Mouse (Mus musculus) forebrain, embryonic 14.5 days (tissue): Measurements from ENCODE around the gene Rassf3. TPM values are rescaled to one million over a fixed set of nuclear protein-coding genes. Genes with fewer than 3 reads are reported as not detected.

Experiments
- ATAC-seq: fragments of 200-750 bp; cut with Nextera tagmentation; 2 replicates; pipeline ENCODE4 v1.8.0; 2017; ENCODE audit warnings: mild to moderate bottlenecking, moderate library complexity
- DNase-seq: peaks from one replicate; pipeline ENCODE4 v3.0.0-alpha.2; 2015; ENCODE audit warnings: low spot score
- H3K27ac ChIP-seq: fragments of 300-500 bp; sonication (generic); 2 replicates; pipeline ENCODE4 v1.5.1; 2014; ENCODE audit warnings: low read depth, mild to moderate bottlenecking, control low read depth, low read length, moderate library complexity
- H3K27me3 ChIP-seq: fragments of 300-500 bp; sonication (generic); replicated peaks from 2 replicates; pipeline ENCODE4 v1.6.1; 2014; ENCODE audit warnings: low read length, control low read depth, mixed read lengths; ENCODE audit not compliant: control insufficient read depth, insufficient read depth
- H3K36me3 ChIP-seq: fragments of 300-500 bp; sonication (generic); 2 replicates; pipeline ENCODE4 v1.6.1; 2014; ENCODE audit warnings: low read length, control low read depth; ENCODE audit not compliant: control insufficient read depth, insufficient read depth
- H3K4me1 ChIP-seq: fragments of 300-500 bp; sonication (generic); 2 replicates; pipeline ENCODE4 v1.6.1; 2014; ENCODE audit warnings: antibody characterized with exemption, low read length, control low read depth; ENCODE audit not compliant: control insufficient read depth, insufficient read depth
- H3K4me2 ChIP-seq: fragments of 300-500 bp; sonication (generic); 2 replicates; pipeline ENCODE4 v1.6.1; 2014; ENCODE audit warnings: mild to moderate bottlenecking, control low read depth, low read length
- H3K4me3 ChIP-seq: fragments of 300-500 bp; sonication (generic); 2 replicates; pipeline ENCODE4 v1.5.1; 2014; ENCODE audit warnings: low read depth, low read length, control low read depth
- H3K9ac ChIP-seq: fragments of 300-500 bp; sonication (generic); 2 replicates; pipeline ENCODE4 v1.6.1; 2014; ENCODE audit warnings: mild to moderate bottlenecking, low read length, control low read depth, moderate library complexity
- H3K9me3 ChIP-seq: fragments of 300-500 bp; sonication (generic); replicated peaks from 2 replicates; pipeline ENCODE4 v1.6.1; 2016; ENCODE audit warnings: low read length, control low read depth, mixed read lengths; ENCODE audit not compliant: control insufficient read depth
- WGBS: fragments of 180-500 bp; shearing (Covaris S2); extraction: QIAGEN DNeasy Blood & Tissue Kit; methylation state at CpG from one replicate; pipeline ENCODE4 v1.1.7; 2014; 5-methylcytosine and 5-hydroxymethylcytosine counted together
- polyA plus RNA-seq: library from polyadenylated mRNA; unstranded; fragments of >200 nt; fragmentation: Nextera tagmentation; extraction: Ambion mirVana; gene quantifications from 2 replicates; pipeline ENCODE4 v1.2.1, GENCODE M21; 2014

Gene Rassf3
- polyA plus RNA-seq, 1 experiment from 2014 or later = 4.4 TPM

DNA sequence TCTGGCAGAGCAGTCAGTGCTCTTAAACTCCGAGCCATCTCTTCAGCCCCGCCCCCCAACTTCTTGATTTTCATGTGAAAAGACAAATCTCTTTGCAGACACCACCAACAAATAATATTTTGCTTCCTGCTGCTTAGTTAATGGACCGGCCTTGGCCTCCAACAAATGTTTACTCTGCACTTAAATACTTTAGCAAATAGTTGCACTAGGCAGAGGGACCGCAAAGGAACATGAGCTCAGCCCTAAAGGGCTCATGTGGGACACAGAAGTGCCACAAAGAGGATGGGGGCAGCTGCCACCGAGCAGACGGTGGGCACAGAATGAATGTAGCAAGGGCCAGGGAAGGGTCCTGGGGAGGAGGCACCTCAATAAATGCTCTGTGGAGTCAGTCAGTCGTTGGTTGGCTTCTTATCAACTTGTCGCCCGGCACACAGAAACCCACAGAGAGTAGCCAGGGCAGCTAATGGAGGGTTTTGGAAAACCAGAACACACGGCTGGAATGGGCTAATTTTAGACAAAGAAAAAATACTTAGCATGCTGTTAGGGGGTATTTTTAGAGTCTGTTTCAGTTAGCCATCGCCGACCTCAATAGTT is 44.0 kb downstream of the Rassf3 start:
- peaks cover 9% of the 10 kb centered on the region; the same call in 1 of the 2 replicates for H3K4me1 ChIP-seq
- ATAC-seq = no peak
- WGBS = 49% methylated on average over 12 of the region's 12 CpGs
- no peak overlapping the region for H3K9ac ChIP-seq
- no peaks in the 10 kb centered on the region for H3K36me3 ChIP-seq
- no peak overlapping the region for H3K4me3 ChIP-seq
- no peaks in the 10 kb centered on the region for H3K9me3 ChIP-seq
- no peak for DNase-seq
- no peak overlapping the region for H3K4me2 ChIP-seq
- no peaks in the 10 kb centered on the region for H3K27me3 ChIP-seq
- no peak overlapping the region for H3K27ac ChIP-seq

DNA sequence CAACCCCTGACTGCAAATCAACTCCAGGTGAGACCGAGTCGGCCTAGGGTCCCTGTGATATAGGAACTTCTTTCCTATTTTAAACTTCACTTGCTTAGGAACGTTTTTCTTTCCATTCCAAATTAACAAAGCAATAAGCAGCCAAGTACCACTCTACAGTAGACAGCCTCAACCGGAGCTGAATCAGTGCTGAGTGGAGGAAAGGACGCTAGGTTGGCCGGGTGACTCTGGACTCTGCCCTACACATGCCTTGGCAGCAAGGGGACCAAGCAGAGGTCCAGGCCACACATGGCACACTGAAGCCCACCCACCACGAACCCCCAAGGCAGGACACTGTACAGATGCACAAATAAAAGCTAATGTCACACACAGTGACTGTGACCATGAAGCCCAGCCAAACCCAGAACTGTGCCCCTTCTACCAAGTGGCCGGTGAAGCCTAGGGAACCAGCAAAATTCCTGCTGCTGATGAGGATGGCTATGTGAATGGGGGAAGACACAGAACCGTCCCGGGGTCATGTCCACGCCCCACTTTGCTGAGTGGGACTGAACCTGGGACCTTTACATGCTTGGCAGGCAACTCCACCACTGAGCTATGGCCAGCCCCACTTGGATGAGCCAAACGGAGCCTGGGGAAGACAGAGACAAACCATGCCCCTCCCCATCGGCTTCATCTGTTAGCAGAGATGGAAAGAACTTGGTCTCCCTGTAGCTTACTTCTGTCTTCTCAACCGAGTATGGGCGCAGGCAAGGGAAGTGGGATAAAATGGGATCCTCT is 45.2 kb downstream of the Rassf3 start:
- Histone ChIP-seq H3K4me1 (peaks cover 9% of the 10 kb centered on the region; the same call in 1 of the 2 replicates), H3K27me3 (no peaks in the 10 kb centered on the region), H3K9ac (no peak overlapping the region), H3K4me2 (no peak overlapping the region), H3K9me3 (no peaks in the 10 kb centered on the region), H3K36me3 (no peaks in the 10 kb centered on the region), H3K27ac (no peak overlapping the region), H3K4me3 (no peak overlapping the region)
- ATAC-seq (no peak), DNase-seq (no peak)
- 85% methylated on average over 15 of the region's 15 CpGs for WGBS

DNA sequence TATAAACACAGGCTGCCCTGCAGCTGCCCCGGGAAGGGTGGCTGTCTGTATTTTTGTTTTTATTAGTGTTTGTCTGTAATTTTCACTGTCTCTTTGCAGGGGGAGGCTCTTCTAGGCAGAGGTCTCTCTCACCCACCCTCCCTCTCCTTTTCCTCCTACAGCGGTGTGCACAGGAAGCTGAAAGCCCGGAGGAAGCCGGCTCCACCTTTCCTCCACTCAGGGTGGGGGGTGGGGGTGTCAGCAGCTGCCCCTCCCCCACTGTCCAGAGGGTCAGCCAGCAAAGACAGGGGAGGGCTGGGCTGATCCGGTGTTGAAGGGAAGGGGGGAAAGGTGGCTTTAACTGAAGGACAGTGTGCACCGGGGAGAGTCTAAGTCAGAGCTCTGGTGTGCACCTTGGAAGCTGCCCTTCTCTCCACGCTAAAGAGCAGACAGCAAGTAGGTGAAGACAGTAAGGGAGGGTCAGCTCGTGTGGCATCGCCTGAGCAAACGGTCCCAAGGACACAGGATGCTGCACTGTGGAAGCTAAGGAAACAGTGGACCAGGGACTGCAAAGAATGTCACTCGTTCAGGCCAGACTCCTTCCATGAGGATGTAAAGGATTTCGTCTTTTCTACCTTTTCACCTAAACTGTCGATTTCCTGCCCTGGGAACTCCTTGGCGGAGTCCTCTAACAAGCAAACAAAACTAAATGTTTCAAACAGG is 46.0 kb downstream of the Rassf3 start:
- 32% methylated on average over 14 of the region's 14 CpGs for WGBS
- no peak overlapping the region for H3K9ac ChIP-seq
- ATAC-seq = 0 out of 2 replicates have a peak, but pooled peaks have one; percentile 13

DNA sequence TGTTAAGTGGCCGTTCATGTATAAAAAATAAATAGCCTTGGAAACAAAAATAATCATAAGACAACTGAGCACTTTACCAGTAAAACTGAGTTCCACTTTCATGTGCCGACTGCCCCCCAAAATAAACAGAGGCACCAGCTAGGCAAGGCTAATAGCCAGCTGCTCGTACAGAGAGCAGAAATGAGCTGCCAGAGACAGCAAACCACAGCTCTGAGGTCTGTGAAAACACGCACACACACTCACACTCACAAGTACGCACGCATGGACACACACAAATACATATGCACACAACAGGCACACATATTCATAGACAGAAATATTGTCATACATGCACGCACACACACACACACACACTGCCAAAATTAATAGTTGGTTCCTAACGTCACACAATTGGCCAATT is 46.6 kb downstream of the Rassf3 start:
- DNase-seq (no peak), ATAC-seq (no peak)
- Histone ChIP-seq H3K27ac (peak overlapping the region; percentile 21; the same call in 1 of the 2 replicates), H3K4me2 (no peak overlapping the region), H3K4me1 (peaks cover 9% of the 10 kb centered on the region; the same call in 1 of the 2 replicates), H3K27me3 (no peaks in the 10 kb centered on the region), H3K9me3 (no peaks in the 10 kb centered on the region), H3K9ac (no peak overlapping the region), H3K4me3 (no peak overlapping the region), H3K36me3 (no peaks in the 10 kb centered on the region)
- WGBS = 49% methylated on average over 8 of the region's 8 CpGs

More for the DNA sequence above, 46.0 kb downstream of the Rassf3 start:
- Histone ChIP-seq H3K4me3 (no peak overlapping the region), H3K36me3 (no peaks in the 10 kb centered on the region), H3K9me3 (no peaks in the 10 kb centered on the region), H3K4me2 (no peak overlapping the region), H3K27me3 (no peaks in the 10 kb centered on the region), H3K27ac (no peak overlapping the region), H3K4me1 (peaks cover 9% of the 10 kb centered on the region; the same call in 1 of the 2 replicates)
- no peak for DNase-seq

DNA sequence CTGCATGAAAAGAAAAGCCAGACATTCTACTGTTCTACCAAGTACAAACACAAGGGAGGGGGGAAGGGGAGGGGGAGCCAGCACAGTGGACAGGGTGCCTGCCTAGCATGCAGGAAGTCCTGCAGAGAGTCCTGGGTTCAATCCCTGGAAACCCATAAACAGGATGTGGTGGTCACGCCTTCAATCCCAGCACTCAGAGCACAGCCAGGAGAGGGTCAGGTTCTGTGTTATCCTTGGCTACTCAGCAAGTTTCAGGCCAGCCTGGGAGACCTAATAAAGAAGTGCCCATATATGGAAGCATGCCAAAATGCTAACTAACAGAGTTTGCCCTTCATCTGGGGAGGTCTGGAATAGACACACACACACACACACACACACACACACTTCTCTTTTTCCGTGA is 47.1 kb downstream of the Rassf3 start:
- no peak overlapping the region for H3K4me3 ChIP-seq
- no peak overlapping the region for H3K4me2 ChIP-seq
- DNase-seq = peak; percentile 59
- H3K9ac ChIP-seq = no peak overlapping the region
- peak; percentile 42 for ATAC-seq
- H3K4me1 ChIP-seq = peaks cover 9% of the 10 kb centered on the region; the same call in 1 of the 2 replicates
- H3K27me3 ChIP-seq = no peaks in the 10 kb centered on the region
- H3K36me3 ChIP-seq = no peaks in the 10 kb centered on the region
- H3K9me3 ChIP-seq = no peaks in the 10 kb centered on the region
- WGBS = 43% methylated on average over 2 of the region's 2 CpGs
- H3K27ac ChIP-seq = no peak overlapping the region; the same call in 1 of the 2 replicates

DNA sequence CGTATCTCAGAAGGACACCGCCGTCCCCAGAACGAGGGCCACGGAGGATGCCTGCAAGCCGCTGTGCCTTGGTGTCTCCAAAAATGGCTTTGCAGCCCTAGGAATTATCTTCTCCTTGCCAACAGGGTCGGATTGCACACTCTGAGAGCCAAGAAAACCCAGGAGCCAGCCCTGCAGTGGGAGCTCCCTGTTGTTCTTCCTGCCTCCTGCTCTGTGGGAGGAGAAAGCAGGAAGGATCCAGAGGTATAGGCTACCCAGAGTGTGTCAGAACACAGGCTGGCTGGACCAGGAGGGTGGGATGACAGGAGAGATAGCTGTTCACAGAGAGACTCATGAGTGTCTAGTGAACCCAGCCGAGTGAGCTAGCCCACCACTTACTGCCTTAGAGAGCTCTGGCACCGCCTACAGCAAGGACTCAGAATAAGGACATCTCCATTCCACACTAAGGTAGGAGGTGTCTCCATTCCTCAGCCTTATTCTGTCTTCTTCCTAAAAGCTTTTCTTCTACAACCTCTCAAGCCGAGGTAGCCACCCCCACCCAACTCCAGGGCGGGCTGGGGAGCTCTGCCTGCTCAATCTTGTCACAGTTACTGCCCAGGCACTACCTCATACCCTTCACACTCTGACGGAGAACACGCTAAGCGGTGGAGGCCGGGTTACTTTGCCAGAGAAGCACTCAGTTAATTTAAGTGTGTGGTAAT is 48.0 kb downstream of the Rassf3 start:
- H3K27me3 ChIP-seq = no peaks in the 10 kb centered on the region
- WGBS = 86% methylated on average over 15 of the region's 15 CpGs

DNA sequence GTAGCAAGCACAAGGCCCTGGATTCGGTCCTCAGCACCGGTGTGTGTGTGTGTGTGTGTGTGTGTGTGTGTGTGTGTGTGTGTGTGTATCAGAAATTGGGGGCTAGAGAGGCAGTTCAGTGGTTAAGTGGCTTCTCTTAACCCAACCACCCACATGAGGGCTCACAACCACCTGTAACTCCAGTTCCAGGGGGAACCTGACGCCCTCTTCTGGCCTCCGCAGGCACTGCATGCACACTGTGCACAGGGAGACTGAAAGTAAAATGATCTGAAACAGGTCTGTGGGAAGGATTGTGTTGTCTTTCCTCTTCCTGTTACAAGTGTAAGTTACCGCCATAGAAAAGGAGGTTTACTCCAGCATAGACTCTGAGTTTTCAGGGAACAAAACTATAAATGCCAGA is 49.0 kb downstream of the Rassf3 start:
- H3K9ac ChIP-seq = no peak overlapping the region
- peaks cover 18% of the 10 kb centered on the region for H3K4me1 ChIP-seq
- H3K4me2 ChIP-seq = no peak overlapping the region
- no peaks in the 10 kb centered on the region for H3K27me3 ChIP-seq
- ATAC-seq (no peak), DNase-seq (no peak)
- H3K4me3 ChIP-seq = no peak overlapping the region
- 59% methylated on average over 5 of the region's 5 CpGs for WGBS
- H3K27ac ChIP-seq = no peak overlapping the region
- no peaks in the 10 kb centered on the region for H3K9me3 ChIP-seq
- H3K36me3 ChIP-seq = no peaks in the 10 kb centered on the region

More for the DNA sequence above, 48.0 kb downstream of the Rassf3 start:
- H3K9me3 ChIP-seq = no peaks in the 10 kb centered on the region
- ATAC-seq (no peak), DNase-seq (no peak)
- no peak overlapping the region for H3K4me2 ChIP-seq
- H3K36me3 ChIP-seq = no peaks in the 10 kb centered on the region
- H3K9ac ChIP-seq = no peak overlapping the region
- H3K4me1 ChIP-seq = peaks cover 18% of the 10 kb centered on the region
- H3K27ac ChIP-seq = no peak overlapping the region
- no peak overlapping the region for H3K4me3 ChIP-seq

DNA sequence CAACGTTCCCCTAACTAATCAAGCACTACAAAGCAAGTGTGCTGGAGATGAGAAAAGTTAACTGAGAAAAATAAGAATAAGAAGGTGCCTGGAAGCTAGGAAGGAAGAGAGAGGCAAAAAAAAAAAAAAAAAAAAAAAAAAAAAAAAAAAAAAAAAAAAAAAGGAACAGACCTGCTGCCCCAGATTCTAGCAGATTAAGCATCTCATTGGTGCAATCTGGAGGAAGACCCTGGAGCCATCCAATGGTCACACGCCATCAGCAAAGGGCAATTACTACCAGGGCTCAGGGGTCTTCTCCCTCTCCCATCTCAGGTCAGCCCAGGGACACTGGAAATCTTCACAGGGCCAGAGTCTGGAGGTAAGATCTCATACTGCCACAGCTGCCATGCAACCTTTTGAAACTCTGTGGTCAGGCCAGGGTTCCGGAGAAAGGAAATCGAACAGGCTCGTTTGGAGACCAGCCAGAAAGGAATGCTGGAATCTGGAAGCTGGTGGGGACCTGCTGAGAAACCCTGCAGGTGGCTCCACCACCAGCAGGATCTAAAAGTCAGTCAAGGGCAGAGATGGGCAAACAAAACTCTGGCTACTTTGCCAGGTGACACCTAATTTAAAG is 49.6 kb downstream of the Rassf3 start:
- DNase-seq = no peak
- Histone ChIP-seq H3K27me3 (no peaks in the 10 kb centered on the region), H3K4me3 (no peak overlapping the region), H3K9me3 (no peaks in the 10 kb centered on the region), H3K27ac (no peak overlapping the region), H3K36me3 (no peaks in the 10 kb centered on the region), H3K4me2 (no peak overlapping the region), H3K9ac (no peak overlapping the region), H3K4me1 (peaks cover 18% of the 10 kb centered on the region)
- ATAC-seq = no peak
- WGBS = 45% methylated on average over 5 of the region's 5 CpGs
